In the genomic region with DNA sequence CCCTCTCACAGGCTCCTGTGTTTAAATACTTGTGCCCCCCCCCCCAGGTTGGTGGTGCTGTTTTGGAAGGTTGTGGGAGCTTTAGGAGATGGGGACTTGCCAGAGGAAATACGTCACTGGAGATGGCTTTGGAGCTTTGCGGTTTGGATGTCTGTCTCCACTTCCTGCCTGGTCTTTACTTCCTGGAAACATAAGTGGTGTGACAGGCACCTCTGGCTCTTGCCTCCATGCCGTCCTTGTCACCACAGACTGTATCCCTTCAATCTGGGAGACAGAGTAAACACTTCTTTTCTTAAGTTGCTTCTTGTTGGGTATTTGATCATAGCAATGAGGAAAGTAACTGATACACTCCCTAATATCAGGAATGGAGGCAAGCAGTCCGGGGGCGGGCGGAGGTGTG, we compare ENCODE assay signal across 17 mouse cellular contexts. TPM values are rescaled to one million over a fixed set of nuclear protein-coding genes. Genes with fewer than 3 reads are reported as not detected.
A peak's percentile ranks its signal among the peaks of the same experiment; 100 is the strongest.
DNase-seq lines count a peak whose midpoint lies in the region; ATAC-seq lines count a peak whose summit lies in the region.
"Had no signal": no experiment of that assay in that cellular context is flagged by ENCODE, and none has a peak within 500 bp of the region (broad histone marks: within the 10 kb centered on the region; RNA-seq: fewer than 3 reads in every experiment).

No protein-coding gene starts in this region.

- ATAC-seq in megakaryocyte, adult 5-6 weeks (ENCODE audit: poor library complexity, severe bottlenecking) = peak; percentile 30; the same call in 1 of the 2 replicates
- ATAC-seq: forebrain, embryonic 15.5 days; hindbrain, postnatal 0 days; intestine, embryonic 15.5 days had no signal

- DNase-seq in thymus, postnatal 25 days = peak; percentile 2
- DNase-seq in thymus, adult 18-20 months = no peak
- DNase-seq in T-cell, adult 2 months (ENCODE audit: low spot score) = peak; percentile 20
- DNase-seq in lung, postnatal 36 days = no peak
- no peak for DNase-seq in kidney, adult 8-10 months
- DNase-seq: adrenal gland, postnatal 14 days; B cell, adult 2 months; cerebellum, adult 2 months; cerebellum, postnatal 10 days; gastrocnemius, postnatal 10 days; heart, adult 2 months; heart, postnatal 14 days had no signal

RNA-seq across cellular contexts. Expression of gene Fstl4, which starts 14.4 kb away (rescaled TPM):
- not detected in 2 replicates for total RNA-seq in megakaryocyte, adult 5-6 weeks (2015)
- not detected in 2 replicates for total RNA-seq in megakaryocyte, adult 5-6 weeks (2017)
- total RNA-seq: hematopoietic stem cell, adult 5-6 weeks had no signal

Comparison
In these comparisons a context has a peak if more than half of its experiments do, and no peak if none do; other contexts are left out.
1. DNase-seq: peak in thymus, postnatal 25 days (single experiment) and T-cell, adult 2 months (single experiment); none in thymus, adult 18-20 months (0 of 2), lung, postnatal 36 days (single experiment) and kidney, adult 8-10 months (0 of 2).